Mouse (Mus musculus): ENCODE measurements around the gene Arhgap25. TPM values are rescaled to one million over a fixed set of nuclear protein-coding genes. Genes with fewer than 3 reads are reported as not detected.
"Not testable (repeated sequence)": the region's sequence is repeated elsewhere in the genome, so short reads cannot be mapped to it uniquely, and the experiment has no call there.

Gene Arhgap25
- polyA plus RNA-seq, 1 experiment from 2014 or later: 4.4 TPM

DNA sequence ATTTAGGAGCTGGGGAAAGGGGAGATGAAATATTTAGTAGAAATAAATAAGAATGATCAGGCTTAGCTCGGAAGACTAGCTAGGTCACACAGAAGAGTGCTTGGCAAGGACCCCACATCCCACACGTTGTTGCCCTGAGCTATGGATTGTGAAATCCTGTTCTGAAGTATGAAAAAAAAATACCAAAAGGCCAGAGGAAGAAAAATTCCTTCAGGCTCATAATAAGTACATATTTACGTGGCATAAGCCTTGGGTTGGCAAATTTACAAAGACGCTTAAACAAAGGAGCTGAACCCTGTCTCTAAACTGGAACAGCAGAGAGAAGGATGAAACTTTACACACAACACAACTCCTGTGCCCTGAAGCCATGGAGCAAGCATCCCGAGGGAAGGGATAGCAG is 48.3 kb downstream of the Arhgap25 start:
- 49% methylated on average over 5 of the region's 5 CpGs for WGBS
- ATAC-seq (ENCODE audit: insufficient number of reproducible peaks, insufficient read depth, low FRiP score, low read depth): no peak
- H3K9me3 ChIP-seq (ENCODE audit: control insufficient read depth, low read depth, low read length): no peaks in the 10 kb centered on the region
- no peak overlapping the region for H3K4me2 ChIP-seq (replicated peaks; ENCODE audit: low read depth, low read length)
- H3K4me1 ChIP-seq (ENCODE audit: control insufficient read depth, insufficient read depth, low read length): peaks cover 3% of the 10 kb centered on the region; the same call in 1 of the 2 replicates
- H3K4me3 ChIP-seq (ENCODE audit: low read depth, low read length): no peak overlapping the region
- no peak overlapping the region for H3K27ac ChIP-seq (ENCODE audit: low read length)
- H3K36me3 ChIP-seq (ENCODE audit: control insufficient read depth, insufficient read depth, low read length): no peaks in the 10 kb centered on the region
- no peaks in the 10 kb centered on the region for H3K27me3 ChIP-seq (ENCODE audit: control insufficient read depth, insufficient read depth, low read length)
- H3K9ac ChIP-seq (replicated peaks; ENCODE audit: low read depth, low read length): no peak overlapping the region

DNA sequence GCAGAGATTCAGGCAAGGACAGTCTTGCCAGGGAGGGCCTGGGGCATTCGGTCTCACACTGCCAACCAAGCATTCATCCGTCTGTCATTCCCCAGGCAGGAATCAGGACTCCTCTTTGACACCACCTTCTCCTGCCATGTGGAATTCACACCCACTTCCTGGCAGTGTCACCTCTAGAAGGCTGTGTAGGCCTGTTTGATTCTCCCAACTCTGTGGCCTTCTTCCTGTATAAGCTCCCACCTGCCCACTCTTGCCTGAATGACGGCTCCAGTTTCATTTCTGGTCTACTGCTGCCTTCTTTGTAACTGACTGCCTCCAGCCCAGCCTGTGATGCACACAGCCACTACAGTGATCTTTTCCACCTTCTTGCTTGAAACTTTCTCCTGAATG is 49.2 kb downstream of the Arhgap25 start:
- Histone ChIP-seq H3K27ac (ENCODE audit: low read length) (no peak overlapping the region; the same call in 1 of the 2 replicates), H3K27me3 (ENCODE audit: control insufficient read depth, insufficient read depth, low read length) (no peaks in the 10 kb centered on the region), H3K36me3 (ENCODE audit: control insufficient read depth, insufficient read depth, low read length) (no peaks in the 10 kb centered on the region), H3K4me1 (ENCODE audit: control insufficient read depth, insufficient read depth, low read length) (peaks cover 3% of the 10 kb centered on the region; the same call in 1 of the 2 replicates), H3K9me3 (ENCODE audit: control insufficient read depth, low read depth, low read length) (no peaks in the 10 kb centered on the region), H3K9ac (replicated peaks; ENCODE audit: low read depth, low read length) (no peak overlapping the region), H3K4me2 (replicated peaks; ENCODE audit: low read depth, low read length) (no peak overlapping the region), H3K4me3 (ENCODE audit: low read depth, low read length) (no peak overlapping the region)
- 57% methylated on average over 3 of the region's 3 CpGs for WGBS
- no peak for ATAC-seq (ENCODE audit: insufficient number of reproducible peaks, insufficient read depth, low FRiP score, low read depth)

DNA sequence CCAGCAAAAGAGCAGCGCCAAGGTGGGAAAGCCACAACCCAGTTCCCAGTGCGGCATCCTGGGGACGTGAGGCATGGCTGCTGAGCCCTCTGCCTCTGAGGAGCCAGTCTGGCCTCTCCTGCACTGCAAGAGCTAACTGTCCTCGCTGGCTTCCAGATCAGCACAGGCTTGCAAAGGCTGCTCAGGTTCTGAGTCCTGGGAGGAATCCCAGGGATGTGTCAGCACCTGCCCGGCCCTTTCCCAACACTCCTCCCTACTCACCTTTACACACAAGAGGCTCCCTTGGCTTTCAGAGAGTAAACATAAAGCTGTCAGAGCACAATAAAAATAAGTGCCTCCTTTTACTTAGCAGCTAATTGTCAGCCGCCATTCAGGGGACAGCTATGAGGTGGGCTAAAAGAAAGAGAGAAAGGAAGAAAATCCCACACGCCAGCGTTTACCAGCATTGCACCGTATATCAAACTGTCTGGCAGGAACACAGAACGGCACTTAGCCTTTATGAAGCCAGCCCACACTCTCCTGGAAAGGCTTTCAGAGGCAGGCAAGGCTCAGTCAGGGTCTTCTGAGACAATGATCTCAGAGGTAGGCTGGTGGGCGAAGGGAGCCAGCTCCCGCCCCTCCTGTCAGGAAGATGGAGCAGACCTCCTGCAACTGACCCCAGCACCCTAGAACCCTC is 49.7 kb downstream of the Arhgap25 start:
- 39% methylated on average over 12 of the region's 12 CpGs for WGBS
- Histone ChIP-seq H3K9ac (replicated peaks; ENCODE audit: low read depth, low read length) (no peak overlapping the region), H3K27me3 (ENCODE audit: control insufficient read depth, insufficient read depth, low read length) (no peaks in the 10 kb centered on the region), H3K27ac (ENCODE audit: low read length) (no peak overlapping the region; the same call in 1 of the 2 replicates), H3K4me1 (ENCODE audit: control insufficient read depth, insufficient read depth, low read length) (peaks cover 3% of the 10 kb centered on the region; the same call in 1 of the 2 replicates), H3K4me2 (replicated peaks; ENCODE audit: low read depth, low read length) (no peak overlapping the region), H3K4me3 (ENCODE audit: low read depth, low read length) (no peak overlapping the region; the same call in 1 of the 2 replicates), H3K36me3 (ENCODE audit: control insufficient read depth, insufficient read depth, low read length) (no peaks in the 10 kb centered on the region), H3K9me3 (ENCODE audit: control insufficient read depth, low read depth, low read length) (no peaks in the 10 kb centered on the region)
- ATAC-seq (ENCODE audit: insufficient number of reproducible peaks, insufficient read depth, low FRiP score, low read depth): peak; percentile 59; the same call in 1 of the 2 replicates

DNA sequence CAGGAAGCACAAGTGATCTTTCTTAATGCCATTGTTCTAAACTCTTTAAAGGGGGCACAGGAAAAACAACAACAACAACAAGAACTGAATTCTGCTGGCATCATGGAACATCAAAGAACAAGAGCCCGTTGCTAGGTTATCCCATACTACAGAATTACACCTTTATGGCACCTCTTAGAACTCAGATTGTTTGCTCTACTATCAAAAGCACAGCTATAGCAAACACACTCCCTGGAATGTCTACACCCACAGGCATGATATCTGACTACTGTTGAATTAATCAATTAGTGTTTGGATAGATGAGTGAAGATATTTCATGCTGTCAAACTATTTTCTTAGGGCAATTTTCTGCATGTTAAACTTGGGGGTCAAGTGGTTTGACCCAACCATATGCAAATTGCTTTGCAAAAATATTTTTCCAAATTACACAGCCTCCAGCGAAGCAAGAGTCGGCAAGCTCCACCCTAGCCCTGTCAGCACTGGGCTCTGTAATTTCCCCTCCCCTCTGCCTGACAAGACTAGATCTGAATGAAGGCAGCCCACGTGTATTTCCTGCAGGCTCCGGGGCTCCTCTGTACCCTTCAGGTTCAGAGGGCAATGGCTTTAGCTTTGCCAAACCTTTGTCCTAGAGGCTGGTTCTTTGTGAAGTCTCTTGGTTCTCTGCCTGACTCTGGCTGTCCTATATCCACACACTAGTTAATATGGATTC is 53.6 kb downstream of the Arhgap25 start:
- Histone ChIP-seq H3K4me3 (ENCODE audit: low read depth, low read length) (no peak overlapping the region), H3K4me2 (replicated peaks; ENCODE audit: low read depth, low read length) (no peak overlapping the region), H3K36me3 (ENCODE audit: control insufficient read depth, insufficient read depth, low read length) (no peaks in the 10 kb centered on the region), H3K9me3 (ENCODE audit: control insufficient read depth, low read depth, low read length) (no peaks in the 10 kb centered on the region), H3K27ac (ENCODE audit: low read length) (no peak overlapping the region), H3K27me3 (ENCODE audit: control insufficient read depth, insufficient read depth, low read length) (no peaks in the 10 kb centered on the region), H3K4me1 (ENCODE audit: control insufficient read depth, insufficient read depth, low read length) (no peaks in the 10 kb centered on the region), H3K9ac (replicated peaks; ENCODE audit: low read depth, low read length) (no peak overlapping the region)
- no peak for ATAC-seq (ENCODE audit: insufficient number of reproducible peaks, insufficient read depth, low FRiP score, low read depth)
- 42% methylated on average over 5 of the region's 5 CpGs for WGBS

DNA sequence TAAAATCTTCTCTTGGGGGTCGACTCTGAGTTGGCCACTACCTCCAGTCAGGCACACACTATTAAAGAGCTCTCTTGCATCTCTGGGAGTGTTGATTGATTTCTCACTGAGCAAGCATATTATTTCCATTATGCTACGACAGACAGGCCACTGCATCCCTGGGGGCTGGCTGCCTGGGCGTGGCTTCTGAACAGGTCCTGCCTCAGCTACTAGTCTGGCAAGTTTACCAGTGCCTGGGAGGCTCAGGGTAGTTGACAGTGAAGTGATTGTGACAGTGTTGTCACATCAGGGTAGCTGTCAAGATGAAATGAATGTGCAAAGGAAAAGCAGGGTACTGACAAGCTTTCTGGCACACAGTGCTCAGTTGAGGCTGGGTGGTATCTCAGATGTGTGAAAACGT is 54.2 kb downstream of the Arhgap25 start:
- no peak overlapping the region for H3K4me2 ChIP-seq (replicated peaks; ENCODE audit: low read depth, low read length)

DNA sequence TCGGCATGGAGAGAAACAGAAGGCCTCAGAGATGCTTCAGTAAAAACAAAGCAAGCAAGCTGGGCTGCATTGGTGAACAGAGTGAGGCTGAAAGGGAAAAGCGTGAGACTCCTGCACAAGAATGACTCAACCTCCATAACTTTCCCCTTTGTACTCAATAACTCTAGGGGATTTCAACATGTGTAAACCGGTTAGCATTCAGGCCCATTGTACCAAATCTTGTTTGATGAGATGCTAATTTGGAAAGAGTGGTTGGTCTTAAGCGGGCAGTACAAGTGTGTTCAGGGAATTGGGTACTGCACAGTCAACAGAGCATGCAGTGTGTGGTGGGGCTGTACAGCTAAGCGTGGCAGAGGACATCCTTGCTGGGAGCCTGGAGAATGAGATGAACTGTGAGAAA is 57.8 kb downstream of the Arhgap25 start:
- Histone ChIP-seq H3K9ac (replicated peaks; ENCODE audit: low read depth, low read length) (no peak overlapping the region), H3K27ac (ENCODE audit: low read length) (no peak overlapping the region), H3K4me3 (ENCODE audit: low read depth, low read length) (no peak overlapping the region), H3K27me3 (ENCODE audit: control insufficient read depth, insufficient read depth, low read length) (no peaks in the 10 kb centered on the region), H3K9me3 (ENCODE audit: control insufficient read depth, low read depth, low read length) (no peaks in the 10 kb centered on the region), H3K36me3 (ENCODE audit: control insufficient read depth, insufficient read depth, low read length) (no peaks in the 10 kb centered on the region), H3K4me2 (replicated peaks; ENCODE audit: low read depth, low read length) (no peak overlapping the region), H3K4me1 (ENCODE audit: control insufficient read depth, insufficient read depth, low read length) (no peaks in the 10 kb centered on the region)
- WGBS: 94% methylated on average over 5 of the region's 5 CpGs
- no peak for ATAC-seq (ENCODE audit: insufficient number of reproducible peaks, insufficient read depth, low FRiP score, low read depth)

More for the DNA sequence above, 54.2 kb downstream of the Arhgap25 start:
- no peak overlapping the region for H3K9ac ChIP-seq (replicated peaks; ENCODE audit: low read depth, low read length)
- H3K36me3 ChIP-seq (ENCODE audit: control insufficient read depth, insufficient read depth, low read length): no peaks in the 10 kb centered on the region
- H3K27ac ChIP-seq (ENCODE audit: low read length): no peak overlapping the region
- ATAC-seq (ENCODE audit: insufficient number of reproducible peaks, insufficient read depth, low FRiP score, low read depth): no peak
- H3K9me3 ChIP-seq (ENCODE audit: control insufficient read depth, low read depth, low read length): no peaks in the 10 kb centered on the region
- H3K4me3 ChIP-seq (ENCODE audit: low read depth, low read length): no peak overlapping the region
- WGBS: 47% methylated on average over 4 of the region's 4 CpGs
- H3K27me3 ChIP-seq (ENCODE audit: control insufficient read depth, insufficient read depth, low read length): no peaks in the 10 kb centered on the region
- H3K4me1 ChIP-seq (ENCODE audit: control insufficient read depth, insufficient read depth, low read length): no peaks in the 10 kb centered on the region

DNA sequence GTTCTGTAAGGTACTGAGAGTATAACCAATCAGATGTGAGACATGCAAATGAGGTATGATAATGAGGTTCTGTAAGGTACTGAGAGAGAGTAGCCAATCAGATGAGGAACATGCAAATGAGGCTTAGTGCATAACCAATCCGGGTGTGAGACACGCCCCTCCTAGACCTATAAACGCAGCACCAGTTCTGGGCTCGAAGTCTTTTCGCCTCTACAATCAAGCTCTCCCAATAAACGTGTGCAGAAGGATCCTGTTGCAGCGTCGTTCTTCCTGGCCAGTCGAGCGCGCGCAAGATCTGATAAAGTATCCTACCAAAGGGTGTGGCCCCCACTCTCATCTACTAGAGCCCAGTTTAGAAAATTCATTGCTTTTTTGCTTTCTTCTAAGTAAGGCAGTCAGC is 63.0 kb downstream of the Arhgap25 start:
- not testable (repeated sequence) for H3K4me3 ChIP-seq (ENCODE audit: low read depth, low read length); H3K36me3 ChIP-seq (ENCODE audit: control insufficient read depth, insufficient read depth, low read length); H3K4me2 ChIP-seq (replicated peaks; ENCODE audit: low read depth, low read length); H3K27ac ChIP-seq (ENCODE audit: low read length); H3K9me3 ChIP-seq (ENCODE audit: control insufficient read depth, low read depth, low read length); H3K27me3 ChIP-seq (ENCODE audit: control insufficient read depth, insufficient read depth, low read length); H3K4me1 ChIP-seq (ENCODE audit: control insufficient read depth, insufficient read depth, low read length); ATAC-seq (ENCODE audit: insufficient number of reproducible peaks, insufficient read depth, low FRiP score, low read depth); H3K9ac ChIP-seq (replicated peaks; ENCODE audit: low read depth, low read length)
- WGBS: 93% methylated on average over 12 of the region's 12 CpGs

DNA sequence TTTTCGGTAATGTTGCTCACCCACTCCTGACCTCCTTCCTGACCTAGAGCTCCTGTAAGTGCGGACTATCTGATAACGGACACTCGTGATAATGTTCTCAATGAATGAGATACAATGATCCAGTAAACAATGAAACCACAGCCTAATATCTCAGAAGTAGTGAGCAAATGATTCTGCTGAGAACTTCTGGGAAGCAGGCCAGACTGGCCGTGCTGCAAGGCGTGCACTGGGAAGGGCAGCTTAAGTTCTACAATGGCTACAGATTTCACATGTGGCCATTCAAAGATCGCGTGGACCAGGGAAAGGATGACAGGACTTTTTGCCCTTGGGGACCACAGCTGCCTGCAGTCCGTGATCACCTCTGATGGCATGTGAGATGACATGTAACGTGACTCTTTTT is 64.7 kb downstream of the Arhgap25 start:
- ATAC-seq (ENCODE audit: insufficient number of reproducible peaks, insufficient read depth, low FRiP score, low read depth): no peak
- Histone ChIP-seq H3K4me2 (replicated peaks; ENCODE audit: low read depth, low read length) (no peak overlapping the region), H3K9ac (replicated peaks; ENCODE audit: low read depth, low read length) (no peak overlapping the region), H3K4me3 (ENCODE audit: low read depth, low read length) (no peak overlapping the region), H3K27me3 (ENCODE audit: control insufficient read depth, insufficient read depth, low read length) (no peaks in the 10 kb centered on the region), H3K4me1 (ENCODE audit: control insufficient read depth, insufficient read depth, low read length) (0 out of 2 replicates have a peak, but pooled peaks cover 4% of the 10 kb centered on the region), H3K27ac (ENCODE audit: low read length) (no peak overlapping the region), H3K36me3 (ENCODE audit: control insufficient read depth, insufficient read depth, low read length) (no peaks in the 10 kb centered on the region), H3K9me3 (ENCODE audit: control insufficient read depth, low read depth, low read length) (no peaks in the 10 kb centered on the region)
- WGBS: 77% methylated on average over 10 of the region's 10 CpGs
